Mouse (Mus musculus): Measurements from ENCODE around the gene Vmn1r41. TPM values are rescaled to one million over a fixed set of nuclear protein-coding genes. Genes with fewer than 3 reads are reported as not detected.

The Vmn1r41 gene
- not detected in 2 replicates for polyA plus RNA-seq (2014; fragmentation: Nextera tagmentation; extraction: Ambion mirVana)

- no peak within 1 kb of the TSS for H3K4me3 ChIP-seq (ENCODE audit: low read depth, low read length)
- no peaks in the 10 kb centered on the region for H3K4me1 ChIP-seq (ENCODE audit: control insufficient read depth, insufficient read depth, low read length)
- no peak within 1 kb of the TSS for H3K27ac ChIP-seq (ENCODE audit: low read depth, low read length)
- no peaks in the 10 kb centered on the region for H3K36me3 ChIP-seq (ENCODE audit: control insufficient read depth, insufficient read depth, low read length)
- ATAC-seq (replicated peaks; ENCODE audit: insufficient number of reproducible peaks, low FRiP score, low TSS enrichment): no peak
- no peaks in the 10 kb centered on the region for H3K9me3 ChIP-seq (replicated peaks; ENCODE audit: control insufficient read depth, low read length)
- no peaks in the 10 kb centered on the region for H3K27me3 ChIP-seq (ENCODE audit: control insufficient read depth, insufficient read depth, low read length)
- no peak within 1 kb of the TSS for H3K9ac ChIP-seq (ENCODE audit: low read depth, low read length)
- no peak within 1 kb of the TSS for H3K4me2 ChIP-seq
Measured at GRCm38 (mm10) chr6:89740466-89740865, at the start of gene Vmn1r41. Gene Vmn1r41, plus strand, starts transcription at chr6:89740766.

DNA sequence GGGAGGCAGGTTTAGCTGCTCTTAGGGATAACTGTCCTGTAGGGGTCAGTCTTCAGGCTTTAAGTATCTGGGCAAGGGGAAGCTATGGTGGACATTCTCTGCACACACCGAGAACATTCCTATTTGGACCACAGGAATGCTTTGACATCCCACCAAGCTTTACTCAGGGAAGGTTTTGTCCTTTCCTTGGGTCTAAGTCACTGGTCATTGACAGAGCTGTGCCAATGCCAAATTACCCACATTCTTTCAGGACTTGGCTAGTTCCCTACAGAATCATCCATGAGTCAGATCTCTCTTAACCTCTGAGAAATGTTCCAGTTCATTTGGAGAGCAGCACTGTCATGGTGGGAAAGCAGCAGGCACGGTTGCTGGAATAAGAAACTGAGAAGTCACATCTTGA lies 33.9 kb upstream of the Vmn1r41 start:
- no peak overlapping the region for H3K4me3 ChIP-seq (ENCODE audit: low read depth, low read length)
- H3K36me3 ChIP-seq (ENCODE audit: control insufficient read depth, insufficient read depth, low read length): no peaks in the 10 kb centered on the region
- WGBS (ENCODE audit: insufficient replicate concordance): 66% methylated on average over 2 of the region's 2 CpGs
- no peak overlapping the region for H3K27ac ChIP-seq (ENCODE audit: low read depth, low read length)
- no peak for ATAC-seq (replicated peaks; ENCODE audit: insufficient number of reproducible peaks, low FRiP score, low TSS enrichment)
- no peaks in the 10 kb centered on the region for H3K27me3 ChIP-seq (ENCODE audit: control insufficient read depth, insufficient read depth, low read length)
- no peak overlapping the region for H3K4me2 ChIP-seq
- H3K9me3 ChIP-seq (replicated peaks; ENCODE audit: control insufficient read depth, low read length): 0 out of 2 replicates have a peak, but pooled peaks cover 2% of the 10 kb centered on the region
- no peak overlapping the region for H3K9ac ChIP-seq (ENCODE audit: low read depth, low read length)
- no peaks in the 10 kb centered on the region for H3K4me1 ChIP-seq (ENCODE audit: control insufficient read depth, insufficient read depth, low read length)

GRCm38 (mm10) chr6:89707240-89707639 lies 33.3 kb upstream of the Vmn1r41 start, which contains the start of gene Vmn1r40:
Gene Vmn1r40, plus strand, starts transcription at chr6:89707540.
- no peak for ATAC-seq (replicated peaks; ENCODE audit: insufficient number of reproducible peaks, low FRiP score, low TSS enrichment)
- Histone ChIP-seq H3K4me3 (ENCODE audit: low read depth, low read length) (no peak within 1 kb of the TSS), H3K9ac (ENCODE audit: low read depth, low read length) (no peak within 1 kb of the TSS), H3K4me1 (ENCODE audit: control insufficient read depth, insufficient read depth, low read length) (no peaks in the 10 kb centered on the region), H3K27ac (ENCODE audit: low read depth, low read length) (no peak within 1 kb of the TSS), H3K4me2 (no peak within 1 kb of the TSS), H3K36me3 (ENCODE audit: control insufficient read depth, insufficient read depth, low read length) (no peaks in the 10 kb centered on the region), H3K9me3 (replicated peaks; ENCODE audit: control insufficient read depth, low read length) (0 out of 2 replicates have a peak, but pooled peaks cover 2% of the 10 kb centered on the region), H3K27me3 (ENCODE audit: control insufficient read depth, insufficient read depth, low read length) (no peaks in the 10 kb centered on the region)
- 84% methylated on average over 4 of the region's 4 CpGs for WGBS (ENCODE audit: insufficient replicate concordance)

GRCm38 (mm10) chr6:89718051-89718450 lies 22.5 kb upstream of the Vmn1r41 start:
- no peak overlapping the region for H3K9ac ChIP-seq (ENCODE audit: low read depth, low read length)
- no peaks in the 10 kb centered on the region for H3K4me1 ChIP-seq (ENCODE audit: control insufficient read depth, insufficient read depth, low read length)
- H3K36me3 ChIP-seq (ENCODE audit: control insufficient read depth, insufficient read depth, low read length): no peaks in the 10 kb centered on the region
- H3K27ac ChIP-seq (ENCODE audit: low read depth, low read length): no peak overlapping the region
- H3K4me3 ChIP-seq (ENCODE audit: low read depth, low read length): no peak overlapping the region
- no peak for ATAC-seq (replicated peaks; ENCODE audit: insufficient number of reproducible peaks, low FRiP score, low TSS enrichment)
- H3K4me2 ChIP-seq: no peak overlapping the region
- H3K27me3 ChIP-seq (ENCODE audit: control insufficient read depth, insufficient read depth, low read length): no peaks in the 10 kb centered on the region
- 0 out of 2 replicates have a peak, but pooled peaks cover 2% of the 10 kb centered on the region for H3K9me3 ChIP-seq (replicated peaks; ENCODE audit: control insufficient read depth, low read length)

GRCm38 (mm10) chr6:89742811-89743210 lies 2.2 kb downstream of the Vmn1r41 start:
- Histone ChIP-seq H3K27ac (ENCODE audit: low read depth, low read length) (no peak overlapping the region), H3K9me3 (replicated peaks; ENCODE audit: control insufficient read depth, low read length) (no peaks in the 10 kb centered on the region), H3K9ac (ENCODE audit: low read depth, low read length) (no peak overlapping the region), H3K4me2 (no peak overlapping the region), H3K36me3 (ENCODE audit: control insufficient read depth, insufficient read depth, low read length) (no peaks in the 10 kb centered on the region), H3K27me3 (ENCODE audit: control insufficient read depth, insufficient read depth, low read length) (no peaks in the 10 kb centered on the region), H3K4me1 (ENCODE audit: control insufficient read depth, insufficient read depth, low read length) (no peaks in the 10 kb centered on the region), H3K4me3 (ENCODE audit: low read depth, low read length) (no peak overlapping the region)
- ATAC-seq (replicated peaks; ENCODE audit: insufficient number of reproducible peaks, low FRiP score, low TSS enrichment): no peak

GRCm38 (mm10) chr6:89790231-89790630 lies 49.7 kb downstream of the Vmn1r41 start:
- H3K27me3 ChIP-seq (ENCODE audit: control insufficient read depth, insufficient read depth, low read length): no peaks in the 10 kb centered on the region
- H3K9me3 ChIP-seq (replicated peaks; ENCODE audit: control insufficient read depth, low read length): no peaks in the 10 kb centered on the region; the same call in 1 of the 2 replicates
- no peak overlapping the region for H3K27ac ChIP-seq (ENCODE audit: low read depth, low read length)
- H3K9ac ChIP-seq (ENCODE audit: low read depth, low read length): no peak overlapping the region
- ATAC-seq (replicated peaks; ENCODE audit: insufficient number of reproducible peaks, low FRiP score, low TSS enrichment): no peak
- H3K36me3 ChIP-seq (ENCODE audit: control insufficient read depth, insufficient read depth, low read length): no peaks in the 10 kb centered on the region
- H3K4me1 ChIP-seq (ENCODE audit: control insufficient read depth, insufficient read depth, low read length): no peaks in the 10 kb centered on the region
- no peak overlapping the region for H3K4me2 ChIP-seq
- no peak overlapping the region for H3K4me3 ChIP-seq (ENCODE audit: low read depth, low read length)

Other genes with a start within 250 kb of the Vmn1r41 start
- gene Chchd6, start 145.1 kb upstream of the Vmn1r41 start, polyA plus RNA-seq (2014; fragmentation: Nextera tagmentation; extraction: Ambion mirVana): 45.5 and 45.9 TPM in 2 replicates
- 8.7 and 10.4 TPM in 2 replicates for gene Txnrd3, start 96.8 kb upstream of the Vmn1r41 start, polyA plus RNA-seq (2014; fragmentation: Nextera tagmentation; extraction: Ambion mirVana)
- not detected in 2 replicates for gene Vmn1r40, start 33.2 kb upstream of the Vmn1r41 start, polyA plus RNA-seq (2014; fragmentation: Nextera tagmentation; extraction: Ambion mirVana)
- gene Vmn1r42, start 135.6 kb downstream of the Vmn1r41 start, polyA plus RNA-seq (2014; fragmentation: Nextera tagmentation; extraction: Ambion mirVana): not detected in 2 replicates
- gene Vmn1r43, start 135.6 kb downstream of the Vmn1r41 start, polyA plus RNA-seq (2014; fragmentation: Nextera tagmentation; extraction: Ambion mirVana): not detected in 2 replicates
- gene Vmn1r44, start 142.9 kb downstream of the Vmn1r41 start, polyA plus RNA-seq (2014; fragmentation: Nextera tagmentation; extraction: Ambion mirVana): not detected in 2 replicates
- gene Vmn1r45, start 199.8 kb downstream of the Vmn1r41 start, polyA plus RNA-seq (2014; fragmentation: Nextera tagmentation; extraction: Ambion mirVana): not detected in 2 replicates
- not detected in 2 replicates for gene Vmn1r46, start 228.5 kb downstream of the Vmn1r41 start, polyA plus RNA-seq (2014; fragmentation: Nextera tagmentation; extraction: Ambion mirVana)

Measured in heart, embryonic 11.5 days (tissue).